Mouse (Mus musculus) left cerebral cortex, postnatal 36 days (tissue): ENCODE results near the gene Eepd1. TPM values are rescaled to one million over a fixed set of nuclear protein-coding genes. Genes with fewer than 3 reads are reported as not detected.

Experiments
- DNase-seq, 2 experiments: peaks; one replicate each; pipeline ENCODE4 v3.0.0; 2021 to 2022; ENCODE audit warnings: low spot score in 2 of 2, mixed read lengths in 1 of 2
- intact Hi-C: fragments of 180-260 bp; cut with DNase I; formaldehyde crosslinking; loops from one replicate; pipeline ENCODE4 v1.15.1; 2025
- total RNA-seq, 2 experiments: library from RNA; stranded (reverse); gene quantifications; 2 replicates each; pipeline ENCODE4 v1.2.3; 2021

Eepd1 gene
- total RNA-seq, 2 experiments from 2014 or later = 21.7 to 21.9 TPM

DNA sequence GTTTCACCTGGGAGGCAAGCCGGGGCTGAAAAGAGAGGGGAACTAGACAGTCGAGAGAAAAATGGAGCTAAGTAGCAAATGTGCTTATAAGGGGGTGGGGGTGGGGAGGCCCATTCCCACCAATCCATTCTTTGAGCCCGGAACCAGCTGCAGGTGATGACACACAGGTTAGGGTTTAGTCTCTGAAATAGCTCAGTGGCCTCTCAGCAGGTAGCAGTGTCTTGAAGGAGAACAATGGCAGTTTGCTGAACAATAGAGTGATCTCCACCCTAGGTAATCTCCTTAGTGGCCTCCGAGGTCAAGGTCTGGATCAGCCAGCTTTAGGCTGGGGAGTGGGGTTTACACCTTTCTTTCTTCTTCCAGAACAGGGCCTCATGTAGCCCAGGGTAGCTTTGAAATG, 82.5 kb downstream of the Eepd1 start:
- intact Hi-C loops = no loop called here
- no peak for DNase-seq

- no peak for DNase-seq
These were observed 85.7 kb downstream of the Eepd1 start for GRCm38 (mm10) chr9:25567071-25567470.

DNA sequence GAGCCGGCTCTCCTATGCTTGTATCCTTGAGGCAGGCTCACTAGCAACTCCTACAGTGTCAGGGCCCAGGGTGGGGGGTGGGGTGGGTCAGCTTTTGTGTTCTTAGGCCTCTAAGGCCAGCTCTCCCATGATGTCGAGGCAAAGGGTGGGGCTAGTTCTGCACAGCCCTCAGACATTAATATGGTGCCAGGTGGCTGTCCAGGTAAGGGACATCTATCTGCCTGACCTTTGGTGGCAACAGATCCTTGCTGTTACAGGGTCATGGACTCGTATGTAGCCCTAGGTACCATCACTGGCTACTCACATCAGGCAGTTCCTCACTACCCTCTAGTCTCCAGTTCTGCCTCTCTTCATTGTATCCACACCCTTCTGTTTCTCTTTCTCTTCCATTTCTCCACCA, 87.4 kb downstream of the Eepd1 start:
- intact Hi-C loops = loop anchor here (5.0 kb wide), 1 partner anchor 51 kb away; no protein-coding TSS in a partner anchor
- DNase-seq = no peak

More at GRCm38 (mm10) chr9:25567071-25567470, 85.7 kb downstream of the Eepd1 start:
- intact Hi-C loops = loop anchor here (5.0 kb wide), 1 partner anchor 50 kb away; no protein-coding TSS in a partner anchor

DNA sequence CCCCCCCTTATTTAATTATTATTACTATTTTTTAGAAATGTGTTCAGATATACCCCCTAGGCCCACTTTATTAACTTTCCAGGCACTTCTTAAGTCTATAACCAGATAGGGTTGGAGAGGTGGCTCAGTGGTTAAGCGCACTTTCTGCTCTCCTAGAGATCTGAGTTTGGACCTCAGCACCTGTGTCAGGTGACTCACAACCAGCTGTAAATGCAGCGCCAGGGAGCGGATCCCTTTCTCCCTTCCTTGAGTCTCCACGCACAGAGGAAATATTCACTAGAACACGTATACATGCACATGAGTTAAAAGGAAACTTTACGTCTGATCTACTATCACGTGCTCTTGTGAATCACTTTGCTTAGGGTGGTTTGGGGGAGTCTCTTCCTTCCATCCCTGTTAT, 88.7 kb downstream of the Eepd1 start:
- no peak for DNase-seq
- intact Hi-C loops = loop anchor here (5.0 kb wide), 1 partner anchor 88 kb away; the partner anchor contains the start of gene Eepd1

DNA sequence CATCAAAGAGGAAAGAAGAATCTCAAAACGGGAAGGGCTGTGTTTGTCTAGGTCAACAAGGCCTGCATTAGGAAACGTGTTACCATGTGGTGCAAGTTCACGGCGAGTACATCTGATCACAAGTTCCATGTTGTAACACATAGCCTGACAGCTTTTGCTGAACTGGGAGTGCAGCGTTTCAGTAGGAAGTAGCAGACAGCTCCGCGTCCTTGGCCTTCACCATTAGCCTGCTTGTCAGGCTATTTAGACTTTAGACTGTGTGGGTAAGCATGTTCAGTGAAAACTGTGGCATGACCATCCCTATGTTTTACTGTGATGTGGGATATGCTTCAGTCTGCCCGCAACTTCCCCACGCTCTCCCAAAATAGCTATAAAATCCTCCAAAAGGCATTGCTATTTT, 89.1 kb downstream of the Eepd1 start:
- intact Hi-C loops = loop anchor here (5.0 kb wide), 1 partner anchor 88 kb away; the partner anchor contains the start of gene Eepd1
- peak in 1 of 2 experiments; percentile 28 for DNase-seq

DNA sequence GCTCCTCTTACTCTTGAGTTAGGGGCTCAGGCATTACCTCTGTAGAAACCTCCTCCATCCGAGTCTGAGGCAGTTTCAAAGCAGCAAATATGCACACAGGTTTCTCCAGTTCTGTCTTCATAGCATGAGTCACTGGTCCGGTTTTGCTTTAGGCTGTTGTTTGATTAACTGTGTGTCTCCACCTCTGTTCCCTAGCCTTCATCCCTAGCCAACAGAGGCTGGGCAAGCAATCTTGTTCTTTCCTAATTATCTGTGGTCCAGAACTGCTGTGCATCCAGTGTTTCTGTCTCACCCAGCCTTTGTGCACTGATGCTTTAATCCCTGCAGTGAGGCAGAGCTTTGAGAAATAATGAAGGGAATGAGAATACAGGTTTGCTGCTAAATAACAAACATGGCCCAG, 90.0 kb downstream of the Eepd1 start:
- no peak for DNase-seq
- intact Hi-C loops = loop anchor here (5.0 kb wide), 1 partner anchor 89 kb away; the partner anchor contains the start of gene Eepd1

DNA sequence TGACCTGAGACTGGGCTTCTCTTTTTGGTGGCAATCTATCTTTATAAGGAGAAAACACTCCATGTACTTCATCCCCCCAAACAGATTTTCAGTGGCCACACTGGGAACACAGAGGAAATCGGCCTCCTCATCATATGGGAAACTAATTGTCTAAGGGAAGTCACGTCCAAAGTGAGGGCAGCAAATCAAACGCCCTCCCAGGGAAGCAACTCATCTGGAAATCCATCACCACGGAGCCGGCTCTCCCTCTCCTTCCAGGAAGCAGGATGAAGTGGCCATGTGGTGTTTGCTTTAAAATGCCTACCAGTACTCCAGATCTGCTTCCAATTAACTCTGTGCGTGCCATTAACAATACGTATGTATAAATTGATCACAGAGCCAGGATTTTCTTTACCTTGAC, 92.4 kb downstream of the Eepd1 start:
- intact Hi-C loops = loop anchor here (5.0 kb wide), 1 partner anchor 91 kb away; the partner anchor contains the start of gene Eepd1
- DNase-seq = no peak

GRCm38 (mm10) chr9:25574186-25574585, 92.8 kb downstream of the Eepd1 start:
- no peak for DNase-seq
- intact Hi-C loops = loop anchor here (5.0 kb wide), 1 partner anchor 92 kb away; the partner anchor contains the start of gene Eepd1

DNA sequence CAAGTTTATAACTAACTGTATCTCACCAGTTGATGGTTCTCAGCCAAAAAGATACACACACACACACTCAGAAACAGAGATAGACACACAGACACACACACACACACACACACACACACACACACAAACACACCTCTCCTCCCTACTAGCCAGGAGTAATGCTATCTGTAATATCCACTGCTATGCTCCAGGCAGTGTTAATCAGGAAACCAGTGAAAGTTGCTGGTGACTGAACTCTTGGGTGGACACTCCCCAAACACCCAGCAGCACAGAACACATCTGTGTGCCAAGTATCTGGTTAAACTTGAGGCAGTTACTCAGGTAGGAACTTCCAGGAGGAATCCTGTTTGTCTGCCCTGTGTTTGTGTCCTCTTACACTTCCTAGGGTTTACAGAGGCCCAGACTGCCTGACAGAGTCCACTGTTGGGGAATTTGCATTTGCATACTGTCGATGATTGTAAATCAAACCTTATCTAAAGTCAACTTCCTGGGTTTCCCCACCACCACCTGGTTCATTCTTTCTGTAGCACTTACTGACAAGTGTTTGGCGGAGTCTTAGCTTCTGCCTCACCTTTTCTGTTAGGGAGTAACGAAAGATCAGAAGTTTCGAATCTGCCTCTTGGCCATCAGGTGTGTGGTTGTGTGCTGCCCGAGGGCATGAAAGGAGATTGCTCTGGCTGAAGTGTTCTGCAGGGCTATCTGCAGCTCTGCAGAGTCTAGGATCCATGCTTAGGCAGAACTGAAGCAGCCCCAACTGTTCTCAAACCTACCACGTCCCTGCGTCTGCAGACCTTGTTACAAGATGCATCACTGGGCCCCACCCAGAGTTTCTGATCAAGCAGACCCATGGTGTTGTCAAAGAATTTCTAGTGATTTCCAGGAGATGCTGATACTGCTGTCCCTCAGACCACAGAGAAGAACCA, 97.6 kb downstream of the Eepd1 start:
- intact Hi-C loops = no loop called here
- no peak for DNase-seq

GRCm38 (mm10) chr9:25583621-25584020, 102.3 kb downstream of the Eepd1 start:
- intact Hi-C loops = no loop called here
- DNase-seq = no peak

DNA sequence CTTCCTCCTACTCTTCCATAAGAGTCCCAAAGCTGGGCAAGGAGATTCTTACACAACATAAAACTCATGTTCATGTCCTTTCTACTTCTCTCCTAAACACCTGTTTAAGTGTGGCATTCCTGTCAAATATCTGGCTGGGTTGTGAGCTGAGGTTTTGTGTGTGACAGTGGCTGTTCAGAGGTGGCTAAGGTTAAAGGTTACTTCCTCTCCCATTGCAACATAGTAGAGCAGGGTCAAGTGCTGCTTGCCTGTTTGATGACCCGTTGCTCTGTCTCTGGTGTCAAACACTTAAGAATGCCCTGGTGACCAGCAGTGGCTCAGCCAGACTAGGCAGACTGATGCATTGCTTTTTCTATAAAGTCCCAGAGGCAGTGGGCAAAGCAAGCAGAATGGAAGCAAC, 104.3 kb downstream of the Eepd1 start:
- no peak for DNase-seq
- intact Hi-C loops = no loop called here

DNA sequence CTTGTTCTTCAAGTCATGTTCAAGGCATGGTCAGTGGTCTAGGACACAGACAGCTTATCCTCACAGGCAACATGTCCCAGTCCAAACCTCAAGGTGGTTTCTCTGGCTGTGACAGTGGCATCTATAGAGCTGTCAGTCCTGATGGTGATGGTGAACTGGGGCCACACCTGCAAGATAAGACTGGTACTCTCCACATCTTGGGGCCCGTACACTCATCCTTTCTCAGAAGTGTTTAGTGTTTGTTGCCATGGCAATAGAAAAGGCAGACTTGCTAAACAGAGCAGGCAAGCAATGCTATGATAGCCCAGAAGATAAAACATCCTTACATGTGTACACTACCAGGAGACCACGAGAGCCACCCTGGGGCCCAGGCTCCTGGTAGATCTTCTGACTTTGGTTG, 107.2 kb downstream of the Eepd1 start:
- intact Hi-C loops = no loop called here
- DNase-seq = no peak

GRCm38 (mm10) chr9:25590740-25591139, 109.4 kb downstream of the Eepd1 start:
- intact Hi-C loops = loop anchor here (5.0 kb wide), 2 partner anchors 108 to 428 kb away; partner anchors contain the start of gene Eepd1
- no peak for DNase-seq

- intact Hi-C loops = loop anchor here (1.0 to 5.0 kb wide), 3 partner anchors 109 to 429 kb away; partner anchors contain the start of gene Eepd1
- DNase-seq = no peak
These were observed 110.3 kb downstream of the Eepd1 start for GRCm38 (mm10) chr9:25591390-25592354.

GRCm38 (mm10) chr9:25592355-25592955, 111.1 kb downstream of the Eepd1 start:
- no peak for DNase-seq
- intact Hi-C loops = loop anchor here (1.0 to 5.0 kb wide), 3 partner anchors 110 to 430 kb away; partner anchors contain the start of gene Eepd1

GRCm38 (mm10) chr9:25624744-25625143, 143.4 kb downstream of the Eepd1 start:
- intact Hi-C loops = no loop called here
- DNase-seq = no peak

DNA sequence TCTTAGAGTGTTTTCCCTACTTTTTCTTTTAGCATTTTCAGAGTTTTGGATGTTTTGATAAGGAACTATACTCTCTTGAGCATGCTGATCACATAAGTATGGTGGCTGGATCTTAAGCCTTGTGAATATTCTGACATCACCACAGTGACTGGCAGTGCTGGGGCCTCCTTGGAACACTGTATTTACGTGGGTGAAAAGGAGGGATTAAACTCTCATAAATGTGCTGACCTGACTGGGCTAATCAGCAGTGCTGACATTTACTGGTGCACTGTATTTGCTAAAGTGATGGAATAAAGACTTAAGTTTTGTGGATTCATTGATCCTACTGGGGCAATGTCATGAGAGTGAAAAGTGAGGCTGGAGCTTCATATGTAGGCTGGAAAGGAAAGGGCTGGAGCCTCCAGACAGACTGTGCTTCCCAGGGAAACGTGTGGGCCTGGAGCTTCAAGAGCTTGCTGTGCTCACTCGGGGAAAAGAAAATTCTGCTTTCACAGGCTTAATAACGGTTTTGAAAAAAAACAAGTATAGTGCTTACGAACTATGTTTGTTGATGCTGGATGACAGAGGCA, 148.3 kb downstream of the Eepd1 start:
- no peak for DNase-seq
- intact Hi-C loops = no loop called here
